Mouse (Mus musculus): ENCODE measurements around the gene Alg2.

GRCm38 (mm10) chr4:47417871-47418270 lies 56.3 kb downstream of the Alg2 start:
- TF ChIP-seq POLR2A (IDR thresholded peaks at IDR 0.05; ENCODE audit: low read depth, low read length) (no peak), CTCF (IDR thresholded peaks at IDR 0.05; ENCODE audit: extremely low read depth, insufficient read depth, insufficient read length, insufficient replicate concordance) (no peak)
